Mouse (Mus musculus): ENCODE measurements around the gene 4933402J07Rik.

DNA sequence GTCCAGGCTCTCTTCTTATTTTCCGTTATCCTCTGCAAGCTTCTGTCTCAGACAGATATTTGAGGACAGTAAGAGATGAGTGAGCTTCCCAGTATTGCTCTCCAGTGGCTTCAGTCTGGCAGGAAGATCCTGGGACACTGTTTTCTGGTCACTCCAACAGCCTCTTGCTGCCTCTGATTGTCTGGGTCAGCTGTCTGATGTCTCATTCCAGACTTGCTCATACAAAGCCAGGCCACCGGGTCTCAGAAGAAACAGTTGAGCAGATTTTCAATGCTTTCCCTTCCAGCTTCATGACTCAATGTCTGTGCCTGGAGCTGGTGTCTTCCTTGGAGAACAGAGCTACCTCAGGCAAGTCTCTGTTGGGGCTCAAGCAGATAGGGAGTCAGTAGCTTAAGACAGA lies 39.1 kb downstream of the 4933402J07Rik start:
- TF ChIP-seq POLR2A (IDR thresholded peaks at IDR 0.05; ENCODE audit: control insufficient read depth, low read depth, low read length) = no peak
- TF ChIP-seq CTCF (IDR thresholded peaks at IDR 0.05; ENCODE audit: control insufficient read depth, insufficient read depth, insufficient replicate concordance, low read depth, low read length) = no peak

Data from testis, adult 2 months (tissue).